Mouse (Mus musculus) midbrain, embryonic 14.5 days (tissue): ENCODE data around the gene Cyp3a25. TPM values are rescaled to one million over a fixed set of nuclear protein-coding genes. Genes with fewer than 3 reads are reported as not detected.
"Not testable (repeated sequence)": the region's sequence is repeated elsewhere in the genome, so short reads cannot be mapped to it uniquely, and the experiment has no call there.

Source experiments
- ATAC-seq: fragments of 200-750 bp; cut with Nextera tagmentation; 2 replicates; pipeline ENCODE4 v1.8.0; 2017; ENCODE audit warnings: moderate number of reproducible peaks, moderate library complexity; ENCODE audit not compliant: low FRiP score, low TSS enrichment
- DNase-seq: peaks from one replicate; pipeline ENCODE4 v3.0.0-alpha.2; 2015
- H3K27ac ChIP-seq: fragments of 300-500 bp; sonication (generic); replicated peaks from 2 replicates; pipeline ENCODE4 v1.5.1; 2014; ENCODE audit warnings: mild to moderate bottlenecking, low read depth, low read length, moderate library complexity
- H3K27me3 ChIP-seq: fragments of 300-500 bp; sonication (generic); 2 replicates; pipeline ENCODE4 v1.6.1; 2014; ENCODE audit warnings: low read length, control low read depth, mixed read lengths; ENCODE audit not compliant: control insufficient read depth, insufficient read depth
- H3K36me3 ChIP-seq: fragments of 300-500 bp; sonication (generic); 2 replicates; pipeline ENCODE4 v1.6.1; 2014; ENCODE audit warnings: low read length, control low read depth; ENCODE audit not compliant: control insufficient read depth, insufficient read depth
- H3K4me1 ChIP-seq: fragments of 300-500 bp; sonication (generic); 2 replicates; pipeline ENCODE4 v1.6.1; 2014; ENCODE audit warnings: mild to moderate bottlenecking, antibody characterized with exemption, low read length, control low read depth; ENCODE audit not compliant: control insufficient read depth, insufficient read depth
- H3K4me2 ChIP-seq: fragments of 300-500 bp; sonication (generic); 2 replicates; pipeline ENCODE4 v1.6.1; 2014; ENCODE audit warnings: mild to moderate bottlenecking, low read length, moderate library complexity
- H3K4me3 ChIP-seq: fragments of 300-500 bp; sonication (generic); replicated peaks from 2 replicates; pipeline ENCODE4 v1.5.1; 2014; ENCODE audit warnings: low read depth, low read length
- H3K9ac ChIP-seq: fragments of 300-500 bp; sonication (generic); replicated peaks from 2 replicates; pipeline ENCODE4 v1.6.1; 2014; ENCODE audit warnings: mild to moderate bottlenecking, low read length, moderate library complexity
- H3K9me3 ChIP-seq: fragments of 300-500 bp; sonication (generic); 2 replicates; pipeline ENCODE4 v1.6.1; 2016; ENCODE audit warnings: low read length, control low read depth, mixed read lengths; ENCODE audit not compliant: control insufficient read depth
- WGBS: fragments of 180-500 bp; shearing (Covaris S2); extraction: QIAGEN DNeasy Blood & Tissue Kit; methylation state at CpG from one replicate; pipeline ENCODE4 v1.1.7; 2014; 5-methylcytosine and 5-hydroxymethylcytosine counted together
- polyA plus RNA-seq: library from polyadenylated mRNA; unstranded; fragments of >200 nt; fragmentation: Nextera tagmentation; extraction: Ambion mirVana; gene quantifications from 2 replicates; pipeline ENCODE4 v1.2.1, GENCODE M21; 2014

The Cyp3a25 gene
- not detected in 2 replicates for polyA plus RNA-seq

DNA sequence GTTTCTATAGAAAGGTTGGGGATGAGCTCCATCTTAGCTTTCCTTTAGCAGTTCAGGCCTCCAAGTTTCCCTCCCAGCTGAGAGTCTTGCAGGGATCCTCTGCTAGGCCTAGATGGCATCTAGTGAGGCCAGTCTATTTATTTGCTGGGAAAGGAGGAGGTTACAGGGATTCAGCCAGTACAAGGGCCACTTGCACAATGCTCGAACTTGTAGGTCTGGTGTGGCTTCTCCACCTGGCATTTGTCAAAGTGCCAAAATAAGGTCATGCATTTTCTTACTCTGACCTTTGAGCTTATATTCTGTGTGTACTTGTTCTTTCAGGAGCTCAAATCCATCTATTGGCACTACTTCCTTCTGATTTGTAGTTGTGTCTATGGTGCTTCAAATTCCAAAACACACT, at the start of gene Cyp3a25:
TSS of gene Cyp3a25 (minus strand) at position 110 of the 400 bp plus-strand sequence.
- not testable (repeated sequence) for H3K4me2 ChIP-seq, H3K27ac ChIP-seq, H3K27me3 ChIP-seq, H3K4me1 ChIP-seq, H3K9ac ChIP-seq, H3K36me3 ChIP-seq, ATAC-seq, DNase-seq, H3K4me3 ChIP-seq
- H3K9me3 ChIP-seq, result peaks cover 17% of the 10 kb centered on the region; the same call in 1 of the 2 replicates
- 59% methylated on average over 1 of the region's 1 CpGs for WGBS

DNA sequence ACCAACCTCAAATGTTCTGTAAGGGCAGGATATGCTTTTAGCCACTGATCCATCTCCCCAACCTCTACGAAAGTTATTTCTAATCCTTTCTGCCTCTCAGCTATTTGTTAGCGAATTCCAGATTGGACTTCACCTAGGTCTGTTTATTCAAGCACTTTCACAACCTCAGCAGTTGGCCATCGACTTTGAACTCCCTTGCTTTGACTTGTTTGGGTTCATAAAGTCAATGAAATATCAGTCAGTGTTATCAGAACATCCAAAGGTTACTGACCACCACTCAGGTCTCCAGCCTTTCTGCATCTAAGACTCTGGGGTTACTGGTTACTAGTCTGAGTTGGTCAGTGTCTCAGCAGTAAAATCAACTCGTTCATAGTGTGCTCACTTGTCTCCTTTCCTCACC, 11.7 kb upstream of the Cyp3a25 start:
- no peaks in the 10 kb centered on the region for H3K4me1 ChIP-seq
- no peak overlapping the region for H3K4me2 ChIP-seq
- WGBS, result 47% methylated on average over 4 of the region's 4 CpGs
- H3K9me3 ChIP-seq, result peaks cover 18% of the 10 kb centered on the region
- H3K4me3 ChIP-seq, result no peak overlapping the region
- no peaks in the 10 kb centered on the region for H3K36me3 ChIP-seq
- H3K27me3 ChIP-seq, result no peaks in the 10 kb centered on the region
- no peak overlapping the region for H3K27ac ChIP-seq
- ATAC-seq (no peak), DNase-seq (no peak)
- H3K9ac ChIP-seq, result no peak overlapping the region

DNA sequence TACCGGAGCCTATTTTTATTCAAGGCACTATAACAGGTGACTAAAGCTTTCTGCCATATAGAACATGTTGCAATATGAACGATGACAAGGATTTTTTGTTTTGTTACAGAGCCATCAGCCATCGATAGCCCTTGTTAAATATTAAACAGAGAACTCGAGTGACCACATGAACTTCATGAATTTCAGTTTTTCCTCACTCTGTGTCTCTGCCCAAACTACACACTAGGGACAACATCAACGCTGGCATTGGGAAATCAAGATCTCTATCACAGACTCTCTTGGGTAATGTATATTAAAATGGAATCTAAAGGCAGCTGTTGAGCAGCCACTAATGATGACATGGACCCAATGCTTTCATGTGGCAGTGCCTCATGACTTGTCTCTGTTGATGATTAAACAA, 8.9 kb upstream of the Cyp3a25 start:
- Histone ChIP-seq H3K4me1 (no peaks in the 10 kb centered on the region), H3K4me2 (no peak overlapping the region), H3K27me3 (no peaks in the 10 kb centered on the region), H3K27ac (no peak overlapping the region), H3K9ac (no peak overlapping the region), H3K4me3 (no peak overlapping the region), H3K36me3 (no peaks in the 10 kb centered on the region), H3K9me3 (peaks cover 12% of the 10 kb centered on the region)
- ATAC-seq (no peak), DNase-seq (no peak)
- WGBS, result 75% methylated on average over 5 of the region's 5 CpGs

DNA sequence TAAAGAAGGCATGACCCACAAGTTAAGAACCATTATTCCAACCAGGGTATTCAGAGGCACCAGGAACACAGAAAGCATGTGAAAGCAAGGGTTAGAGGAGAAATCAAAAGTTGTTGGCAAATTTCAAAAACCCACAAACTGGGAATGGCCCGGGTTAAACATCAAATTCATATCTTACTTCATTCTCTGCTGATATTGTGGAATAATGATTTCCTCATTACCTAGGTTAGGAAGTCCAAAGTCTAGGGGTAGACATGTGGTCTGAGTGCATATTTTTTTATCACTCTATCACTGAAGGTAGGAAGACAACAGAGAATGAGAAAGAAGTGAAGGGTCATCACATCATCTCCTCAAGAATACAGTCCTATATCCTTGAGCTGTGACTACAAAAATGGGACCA, 1.8 kb upstream of the Cyp3a25 start:
- DNase-seq (no peak), ATAC-seq (no peak)
- Histone ChIP-seq H3K9me3 (peaks cover 12% of the 10 kb centered on the region), H3K36me3 (no peaks in the 10 kb centered on the region), H3K4me2 (no peak overlapping the region), H3K27me3 (no peaks in the 10 kb centered on the region), H3K4me1 (no peaks in the 10 kb centered on the region), H3K4me3 (no peak overlapping the region), H3K9ac (no peak overlapping the region), H3K27ac (no peak overlapping the region)
- WGBS, result 75% methylated on average over 1 of the region's 1 CpGs

DNA sequence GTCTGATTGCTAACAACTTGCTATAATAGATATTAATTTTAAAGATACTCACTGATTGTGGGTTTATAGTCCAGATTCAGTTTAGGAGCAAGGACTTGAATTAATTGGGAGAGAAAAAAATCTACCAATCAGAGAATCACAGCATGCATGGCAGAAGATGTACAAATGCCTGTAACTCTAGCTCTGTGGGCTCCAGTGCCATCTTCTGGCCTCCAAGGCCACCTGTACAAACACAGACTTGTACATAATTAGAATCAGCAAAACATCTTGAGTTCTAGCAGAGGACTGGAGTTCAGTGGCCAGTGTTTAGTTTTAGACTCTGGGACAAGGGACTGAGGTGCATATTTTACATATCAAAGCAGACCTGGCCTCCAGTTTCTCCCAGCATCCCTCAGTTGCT, 42.3 kb downstream of the Cyp3a25 start:
- H3K4me1 ChIP-seq, result no peaks in the 10 kb centered on the region
- ATAC-seq, result no peak

More for the DNA sequence above, 42.3 kb downstream of the Cyp3a25 start:
- no peaks in the 10 kb centered on the region for H3K27me3 ChIP-seq
- H3K27ac ChIP-seq, result no peak overlapping the region
- H3K9ac ChIP-seq, result no peak overlapping the region
- H3K36me3 ChIP-seq, result no peaks in the 10 kb centered on the region
- peaks cover 33% of the 10 kb centered on the region for H3K9me3 ChIP-seq
- H3K4me3 ChIP-seq, result no peak overlapping the region
- no peak overlapping the region for H3K4me2 ChIP-seq
- no peak for DNase-seq

Other genes with a start within 250 kb of the Cyp3a25 start
- not detected in 2 replicates for gene Cyp3a44, start 203.7 kb downstream of the Cyp3a25 start, polyA plus RNA-seq
- gene Cyp3a11, start 129.7 kb downstream of the Cyp3a25 start, polyA plus RNA-seq, result not detected in 2 replicates
- not detected in 2 replicates for gene Cyp3a59, start 69.6 kb upstream of the Cyp3a25 start, polyA plus RNA-seq
- gene Gm5565, start 150.9 kb upstream of the Cyp3a25 start, polyA plus RNA-seq, result not detected in 2 replicates
- not detected in 2 replicates for gene Gm6309, start 161.1 kb upstream of the Cyp3a25 start, polyA plus RNA-seq
- not detected in 2 replicates for gene 1700001J03Rik, start 175.7 kb upstream of the Cyp3a25 start, polyA plus RNA-seq
- gene Rnf6, start 211.9 kb upstream of the Cyp3a25 start, polyA plus RNA-seq, result 18.8 and 24.4 TPM in 2 replicates
- gene Cdk8, start 221.6 kb upstream of the Cyp3a25 start, polyA plus RNA-seq, result 28.5 and 29.8 TPM in 2 replicates